Mouse (Mus musculus): Measurements from ENCODE around the gene Exosc1.

GRCm38 (mm10) chr19:41915294-41915693, 17.9 kb downstream of the Exosc1 start:
- TF ChIP-seq CTCF (IDR thresholded peaks at IDR 0.05; ENCODE audit: low read depth, low read length) (no peak), POLR2A (IDR thresholded peaks at IDR 0.05; ENCODE audit: borderline replicate concordance, low read depth, low read length) (no peak)
